Mouse (Mus musculus) Muller cell, postnatal 12 days (primary cell): Measurements from ENCODE around the gene Grin3b.
"Not testable (repeated sequence)": the region's sequence is repeated elsewhere in the genome, so short reads cannot be mapped to it uniquely, and the experiment has no call there.

Source experiments
- DNase-seq: peaks from one replicate; pipeline ENCODE4 v3.0.0-alpha.2; 2015; ENCODE audit errors: inconsistent ontology term

The Grin3b gene

GRCm38 (mm10) chr10:79936284-79936910 lies 34.1 kb upstream of the Grin3b start:
- no peak for DNase-seq

DNA sequence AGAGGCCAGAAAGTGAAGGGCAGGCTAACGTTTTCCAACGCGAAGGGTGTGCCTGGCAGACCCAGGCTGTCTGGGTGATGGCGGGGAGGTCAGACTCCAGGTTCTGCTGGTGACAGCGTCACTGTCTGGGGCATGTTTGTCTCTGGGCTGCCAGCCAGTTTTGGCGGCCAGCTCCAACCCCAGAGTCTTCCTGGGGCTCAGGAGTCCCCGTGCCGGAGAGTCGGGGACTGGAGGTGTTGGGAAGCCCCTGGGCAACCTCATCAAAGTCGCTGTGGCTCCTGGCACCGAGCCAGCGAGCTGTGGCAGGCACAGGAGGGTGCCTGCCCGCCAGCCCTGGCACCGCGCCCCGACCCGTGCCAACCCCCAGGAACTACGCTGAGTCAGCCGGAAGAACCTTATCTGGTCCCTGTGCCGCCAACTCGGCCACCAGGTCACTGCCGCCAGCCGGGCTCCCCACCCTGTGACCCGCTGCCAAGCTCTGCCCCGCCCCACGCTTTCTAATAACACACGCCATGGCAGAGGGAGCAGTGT lies 33.5 kb upstream of the Grin3b start:
- peak; percentile 94 for DNase-seq

DNA sequence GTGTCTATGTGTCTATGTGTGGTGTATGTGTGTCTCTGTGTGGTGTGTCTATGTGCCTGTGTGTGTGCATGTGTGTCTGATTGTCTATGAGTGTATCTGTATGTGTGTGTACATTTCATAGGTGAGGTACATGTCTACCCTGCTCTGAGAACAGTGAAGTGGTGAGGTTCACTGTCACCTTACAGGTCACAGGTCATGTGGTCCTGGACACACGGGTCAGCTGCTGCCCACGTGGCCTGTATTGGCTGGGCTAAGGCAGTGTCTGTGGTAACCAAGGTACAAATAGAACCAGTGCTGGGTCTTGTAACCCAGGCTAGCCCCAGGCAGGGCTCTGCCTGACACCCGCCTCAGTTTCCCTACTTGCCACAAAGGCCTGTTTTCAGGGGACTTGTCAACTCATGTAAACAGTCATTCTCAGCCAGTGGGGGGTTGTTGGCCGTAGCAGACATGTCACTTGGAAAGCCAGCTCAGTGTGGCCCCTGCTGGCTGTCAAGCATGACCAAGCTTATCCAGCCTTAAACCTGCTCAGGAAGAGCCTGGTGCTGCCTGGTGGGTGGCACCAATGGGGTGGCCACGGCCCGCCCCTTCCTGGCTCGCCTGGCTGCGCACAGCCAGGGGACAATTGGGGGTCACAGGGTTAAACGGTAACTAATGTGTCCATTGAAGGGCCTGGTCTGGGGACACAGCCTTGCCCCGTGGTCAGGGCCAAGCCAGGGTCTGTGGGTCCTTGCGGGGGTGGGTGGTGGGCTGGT lies 32.6 kb upstream of the Grin3b start:
- DNase-seq: no peak

GRCm38 (mm10) chr10:79940749-79941148 lies 29.8 kb upstream of the Grin3b start:
- DNase-seq: no peak

- no peak for DNase-seq
Observed at GRCm38 (mm10) chr10:79942988-79943387, 27.5 kb upstream of the Grin3b start.

- DNase-seq: no peak
Observed at GRCm38 (mm10) chr10:79943471-79943901, 27.0 kb upstream of the Grin3b start.

DNA sequence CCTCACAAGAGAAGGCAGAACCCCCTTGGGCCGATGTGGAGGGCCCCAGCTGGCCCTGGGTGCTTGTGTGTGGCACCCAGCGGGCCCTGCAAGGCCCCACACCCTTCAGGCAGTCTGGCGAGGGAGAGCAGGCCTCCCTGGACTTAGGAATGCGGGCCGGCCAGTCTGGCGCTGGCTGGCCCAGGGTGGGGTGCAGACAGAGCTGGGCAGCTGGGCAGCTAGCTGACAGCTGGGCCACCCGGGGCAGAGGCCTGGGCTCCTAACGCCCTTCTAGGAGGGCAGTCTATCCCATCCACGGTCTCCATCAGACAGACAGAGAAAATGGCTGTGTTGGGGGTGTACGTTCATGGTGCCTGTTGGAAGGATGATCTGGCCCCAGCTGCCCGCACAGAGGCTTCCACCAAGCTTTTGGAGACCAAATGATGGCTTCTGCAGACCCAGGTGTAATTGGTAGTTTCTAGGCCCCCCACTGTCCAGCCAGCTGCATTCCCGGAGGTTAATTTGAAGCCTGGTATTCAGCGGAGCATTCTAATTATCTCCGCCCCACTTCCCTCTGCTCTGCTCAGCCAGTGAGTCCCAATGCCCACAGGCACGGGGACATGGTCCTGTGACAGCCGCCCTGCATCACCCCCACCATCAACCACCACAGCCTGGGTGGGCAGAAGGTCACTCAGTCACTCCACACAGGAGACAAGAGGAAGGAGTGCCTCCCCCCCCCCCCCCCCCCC lies 24.8 kb upstream of the Grin3b start:
- peak; percentile 78 for DNase-seq

- no peak for DNase-seq
Observed at GRCm38 (mm10) chr10:79946752-79947322, 23.7 kb upstream of the Grin3b start.

DNA sequence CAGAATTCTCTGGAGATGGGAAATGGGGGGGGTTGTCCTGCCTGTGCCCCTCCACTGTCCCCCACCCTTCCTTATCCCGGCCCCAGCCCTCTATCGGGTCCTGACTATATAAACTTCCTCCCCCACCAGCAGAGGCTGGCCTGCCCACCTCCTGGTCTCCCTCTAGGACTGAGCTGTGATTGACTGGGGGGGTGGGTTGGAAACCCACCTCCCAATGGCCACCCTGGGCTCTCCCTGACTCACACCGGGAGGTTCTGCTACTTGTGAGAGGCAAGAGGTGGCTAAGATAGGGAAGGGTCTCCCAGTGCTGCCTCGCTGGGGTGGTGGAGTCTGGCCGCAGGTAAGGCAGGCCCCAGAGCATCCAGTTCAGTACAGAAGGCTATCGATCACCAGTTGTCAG lies 23.0 kb upstream of the Grin3b start:
- no peak for DNase-seq

DNA sequence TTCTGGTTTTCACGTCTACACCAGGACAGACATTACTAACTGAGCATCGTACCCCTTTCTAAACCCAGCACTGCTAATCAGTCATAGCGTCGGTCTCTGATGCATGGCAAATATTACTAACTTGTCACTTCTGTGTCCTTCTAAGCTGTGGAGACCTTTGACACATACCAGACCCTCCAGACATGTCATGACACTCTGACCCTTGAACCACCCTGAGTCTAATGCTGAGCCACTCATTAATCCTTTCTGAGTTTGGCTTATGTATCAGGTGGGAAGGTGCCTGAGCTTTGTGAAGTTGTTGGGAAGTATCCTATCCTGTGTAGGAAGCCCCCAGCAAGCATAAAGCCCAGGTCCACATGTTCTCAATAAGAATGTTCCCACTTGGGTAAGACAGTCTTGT lies 20.6 kb upstream of the Grin3b start:
- no peak for DNase-seq

DNA sequence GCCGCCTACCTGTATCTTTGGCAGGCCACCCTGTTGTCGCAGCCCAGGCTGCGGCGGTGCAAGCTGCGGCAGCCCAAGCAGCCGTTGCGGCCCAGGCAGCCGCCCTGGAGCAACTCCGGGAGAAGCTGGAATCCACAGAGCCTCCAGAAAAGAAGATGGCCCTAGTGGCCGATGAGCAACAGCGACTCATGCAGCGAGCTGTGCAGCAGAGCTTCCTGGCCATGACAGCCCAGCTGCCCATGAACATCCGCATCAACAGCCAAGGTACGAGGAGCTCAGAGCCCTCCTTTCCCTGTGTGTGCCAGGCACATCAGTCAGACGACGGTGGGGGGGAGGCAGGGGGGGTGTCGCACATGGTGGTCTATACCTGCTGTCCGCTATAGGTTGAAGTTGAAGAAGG lies 19.9 kb upstream of the Grin3b start:
- DNase-seq: no peak

DNA sequence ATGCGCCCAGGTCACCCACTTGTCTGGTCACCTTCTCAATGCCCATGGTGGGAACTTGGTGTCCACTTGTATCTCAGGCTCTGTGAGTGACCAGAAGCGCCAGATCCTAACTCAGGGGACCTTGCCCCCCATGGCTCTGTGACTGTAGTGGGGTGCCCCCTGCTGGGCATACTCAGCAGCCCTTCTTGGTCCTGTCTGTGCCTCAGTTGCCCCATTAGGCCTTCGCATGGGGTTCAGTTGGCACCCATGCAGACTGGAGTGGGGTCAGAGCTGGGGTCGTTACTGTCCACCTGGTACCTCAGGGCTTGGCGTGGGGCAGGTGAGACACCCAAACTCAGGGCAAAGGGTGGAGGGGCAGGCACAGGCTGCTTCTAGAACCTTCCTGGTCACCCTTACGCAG lies 16.6 kb upstream of the Grin3b start:
- DNase-seq: no peak

GRCm38 (mm10) chr10:79955691-79956090 lies 14.8 kb upstream of the Grin3b start:
- no peak for DNase-seq

DNA sequence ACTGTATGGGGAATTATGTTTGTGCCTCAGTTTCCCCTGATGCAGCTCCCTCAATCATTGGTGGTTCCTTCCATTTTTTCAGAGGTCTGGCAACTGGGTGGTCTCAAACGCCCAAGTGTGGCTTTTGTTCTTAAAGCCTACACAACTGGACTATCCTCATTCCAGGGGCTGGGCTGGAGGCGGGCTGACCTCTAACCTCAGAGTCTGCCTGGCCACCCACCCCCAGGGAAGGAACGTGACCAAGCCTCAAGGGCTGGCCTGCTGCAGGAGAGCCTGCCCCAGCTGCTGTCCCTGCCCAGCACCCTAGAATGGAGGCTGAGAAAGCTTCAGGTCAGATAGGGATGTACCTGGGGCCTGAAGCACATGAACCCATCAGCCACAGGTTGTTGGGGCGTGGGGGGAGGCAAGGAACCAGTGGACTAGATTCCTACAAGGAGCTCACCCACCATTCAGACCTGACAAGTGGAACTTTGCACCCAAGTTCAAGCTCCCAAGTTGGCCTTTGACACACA lies 13.8 kb upstream of the Grin3b start:
- DNase-seq: no peak

GRCm38 (mm10) chr10:79958140-79958816 lies 12.2 kb upstream of the Grin3b start:
- peak; percentile 81 for DNase-seq

DNA sequence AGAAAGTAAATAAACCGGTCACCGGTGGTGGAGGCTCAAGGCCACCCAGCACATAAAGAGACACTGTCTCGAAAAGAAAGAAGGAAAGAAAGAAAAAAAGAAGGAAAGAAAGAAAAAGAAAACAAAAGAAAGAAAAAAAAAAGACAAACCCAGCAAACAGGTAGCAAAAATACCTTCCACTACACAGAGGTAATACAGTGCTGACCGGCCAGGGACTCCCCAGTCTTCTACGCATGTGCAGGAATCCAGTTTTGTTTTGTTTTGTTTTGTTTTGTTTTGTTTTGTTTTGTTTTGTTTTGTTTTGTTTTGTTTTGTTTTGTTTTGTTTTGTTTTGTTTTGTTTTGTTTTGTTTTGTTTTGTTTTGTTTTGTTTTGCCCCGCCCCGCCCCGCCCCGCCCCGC lies 11.1 kb upstream of the Grin3b start:
- not testable (repeated sequence) for DNase-seq

GRCm38 (mm10) chr10:79959847-79960601 lies 10.5 kb upstream of the Grin3b start, which contains the start of gene Wdr18:
Gene Wdr18 (plus strand): TSS chr10:79960152.
- DNase-seq: peak; percentile 98

DNA sequence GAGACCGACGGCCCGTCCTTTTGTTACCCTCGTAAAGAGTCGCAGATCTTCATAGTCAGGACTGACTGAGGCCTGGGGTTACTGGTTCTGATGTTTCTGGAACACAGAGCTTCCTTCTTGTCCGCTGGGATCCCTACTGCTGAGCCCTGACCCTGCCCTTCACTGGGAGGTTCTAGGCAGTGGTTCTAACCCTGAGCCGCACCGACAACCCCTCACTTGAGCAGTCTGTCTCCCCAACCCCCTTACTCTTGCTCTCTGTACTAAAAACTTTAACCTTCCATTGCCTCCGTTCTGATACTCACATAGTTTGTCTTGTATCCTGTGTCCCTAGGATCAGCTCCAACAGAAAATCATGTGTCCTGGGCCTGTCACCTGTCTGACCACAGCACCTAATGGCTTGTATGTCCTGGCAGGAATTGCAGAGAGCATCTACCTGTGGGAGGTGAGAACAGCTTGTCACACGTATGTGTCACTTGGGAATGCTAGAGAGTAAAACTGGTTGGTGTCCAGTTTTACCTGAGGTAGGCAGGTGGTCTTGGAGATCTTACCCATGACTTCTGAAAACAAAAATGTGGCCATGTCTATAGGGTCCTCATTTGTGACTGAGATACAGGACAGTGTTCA lies 9.7 kb upstream of the Grin3b start:
- no peak for DNase-seq

GRCm38 (mm10) chr10:79964727-79965126 lies 5.8 kb upstream of the Grin3b start:
- DNase-seq: no peak

DNA sequence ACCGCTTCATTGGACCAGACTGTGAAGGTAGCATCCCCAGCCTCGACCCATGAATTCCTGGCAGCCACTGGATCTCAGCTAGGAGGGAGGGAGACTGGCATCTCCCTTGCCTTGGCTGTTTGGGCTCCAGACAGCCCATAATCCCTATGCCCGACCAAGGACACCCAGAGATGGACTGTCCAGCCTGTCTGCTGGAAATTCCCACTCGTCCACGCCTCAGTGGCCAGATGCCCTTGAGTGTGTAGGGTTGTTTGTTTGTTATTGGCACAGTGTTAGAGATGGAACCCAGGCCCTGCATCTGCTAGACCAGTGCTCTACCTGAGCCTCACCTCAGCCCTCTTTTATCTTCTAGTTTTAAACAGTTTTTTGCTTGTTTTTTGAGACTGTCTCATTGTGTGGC lies 5.2 kb upstream of the Grin3b start:
- no peak for DNase-seq
